Mouse (Mus musculus): ENCODE measurements around the gene Kif13a.
A peak's percentile ranks its signal among the peaks of the same experiment; 100 is the strongest.

Kif13a gene

DNA sequence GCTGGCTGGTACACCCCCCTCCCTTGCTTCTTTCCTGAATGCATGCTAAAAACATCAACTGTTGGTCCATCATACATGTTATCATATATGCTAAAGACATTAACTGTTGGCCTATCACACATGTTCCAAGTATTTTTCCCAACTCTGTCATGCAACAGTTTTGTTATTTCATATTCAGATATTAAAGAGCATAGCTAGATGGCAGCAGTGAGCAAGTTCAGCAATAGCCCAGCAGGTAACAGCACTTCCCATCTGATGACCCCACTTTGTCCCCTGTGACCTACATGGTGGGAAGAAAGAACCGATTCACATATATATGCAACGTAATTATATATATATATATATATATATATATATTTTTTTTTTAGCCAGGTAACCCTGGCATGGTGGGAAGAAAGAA is 91.1 kb downstream of the Kif13a start:
- DNase-seq (ENCODE audit: low spot score in 2 of 2) = peak in 1 of 2 experiments; percentile 36

DNA sequence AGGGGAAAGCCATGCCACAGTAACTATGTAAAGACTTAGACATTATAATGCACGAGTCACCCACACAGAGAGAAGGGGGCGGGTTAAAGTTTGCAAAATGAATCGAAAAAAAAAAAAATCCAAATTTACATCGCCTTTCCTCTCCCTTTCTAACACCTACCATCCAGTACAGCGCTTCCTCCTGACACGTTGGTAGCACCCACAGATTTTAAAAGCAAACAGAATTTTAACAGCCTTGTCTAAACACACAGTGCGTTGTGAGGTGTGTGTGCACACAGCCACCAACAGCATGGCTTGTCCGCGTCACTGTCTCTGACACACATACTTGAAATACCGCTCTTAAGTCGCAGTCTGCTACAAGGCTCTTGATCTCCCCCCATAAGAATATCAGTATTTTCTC is 94.3 kb downstream of the Kif13a start:
- DNase-seq (ENCODE audit: low spot score in 2 of 2) = no peak

DNA sequence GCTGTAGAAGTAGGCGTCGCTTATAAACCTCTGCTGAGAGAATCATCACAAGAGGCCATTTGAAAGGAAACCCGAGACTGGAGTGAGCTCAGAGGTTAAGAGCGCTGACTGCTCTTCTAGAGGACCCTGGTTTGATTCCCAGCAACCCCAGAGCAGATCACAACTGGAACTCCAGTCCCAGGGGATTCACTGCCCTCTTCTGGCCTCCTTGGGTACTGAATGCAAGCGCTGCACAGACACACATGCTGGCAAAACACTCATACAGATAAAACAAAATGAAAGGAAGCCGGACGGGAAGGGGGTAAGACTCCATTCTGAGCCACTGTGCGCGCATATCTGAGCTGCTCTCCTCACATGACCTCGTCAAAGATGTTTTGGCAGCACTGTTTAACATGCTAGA is 94.9 kb downstream of the Kif13a start:
- DNase-seq (ENCODE audit: low spot score in 2 of 2) = no peak

DNA sequence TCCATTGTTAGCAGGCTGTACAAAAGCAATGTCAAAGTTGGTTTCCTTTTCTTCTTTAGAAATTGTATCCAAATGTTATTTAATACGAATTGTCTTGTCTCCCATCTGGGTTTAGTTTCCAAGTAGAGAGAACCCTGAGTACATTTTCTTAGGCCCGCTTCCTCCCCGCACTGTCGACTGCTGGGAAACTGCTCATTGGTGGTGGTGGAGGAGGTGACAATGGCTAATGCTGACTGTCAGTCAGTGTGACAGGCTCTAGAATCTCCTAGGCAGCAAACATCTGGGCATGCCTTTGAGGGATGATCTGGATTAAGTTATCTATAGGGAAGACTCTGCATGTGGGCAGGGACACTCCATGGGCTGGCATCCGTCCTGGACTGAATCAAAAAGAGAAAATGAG is 96.1 kb downstream of the Kif13a start:
- no peak for DNase-seq (ENCODE audit: low spot score in 2 of 2)

DNA sequence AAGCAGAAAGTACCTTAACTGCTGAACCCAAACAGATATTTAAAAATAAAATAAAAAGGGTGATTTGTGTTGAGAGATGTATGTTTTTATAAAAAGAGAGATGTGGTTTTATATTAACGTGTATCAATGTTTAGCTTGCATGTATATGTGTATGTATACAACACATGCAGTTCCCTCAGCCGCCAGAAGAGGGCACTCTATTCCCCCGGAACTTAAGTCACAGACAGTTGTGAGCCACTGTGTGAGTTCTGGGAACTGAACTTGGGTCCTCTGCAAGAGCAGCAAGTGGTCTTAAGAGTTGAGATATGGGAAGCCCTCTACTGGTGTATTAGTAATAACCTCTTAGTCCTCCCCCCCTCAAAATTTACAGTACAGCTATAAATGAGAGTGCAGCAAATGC is 96.7 kb downstream of the Kif13a start:
- DNase-seq (ENCODE audit: low spot score in 2 of 2) = no peak

DNA sequence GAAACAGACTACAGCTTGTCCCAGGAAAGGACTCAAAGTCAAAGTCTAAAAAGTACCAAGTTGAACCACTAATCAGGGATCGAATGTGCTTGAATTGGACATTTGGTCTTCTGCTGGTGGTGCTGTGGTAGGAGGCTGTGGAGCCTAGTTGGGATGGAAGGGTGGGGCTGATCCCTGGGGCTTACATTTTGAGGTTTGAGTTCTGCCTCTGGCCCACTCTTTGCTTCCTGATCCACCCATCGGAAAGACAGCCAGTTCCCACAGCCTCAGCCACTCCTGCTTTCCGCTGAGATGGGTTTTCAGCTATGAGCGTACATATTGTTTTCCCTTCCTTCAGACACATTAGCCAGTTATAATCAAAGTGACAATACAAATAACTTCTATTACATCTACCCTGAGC is 106.4 kb downstream of the Kif13a start:
- DNase-seq (ENCODE audit: low spot score in 2 of 2) = no peak

DNA sequence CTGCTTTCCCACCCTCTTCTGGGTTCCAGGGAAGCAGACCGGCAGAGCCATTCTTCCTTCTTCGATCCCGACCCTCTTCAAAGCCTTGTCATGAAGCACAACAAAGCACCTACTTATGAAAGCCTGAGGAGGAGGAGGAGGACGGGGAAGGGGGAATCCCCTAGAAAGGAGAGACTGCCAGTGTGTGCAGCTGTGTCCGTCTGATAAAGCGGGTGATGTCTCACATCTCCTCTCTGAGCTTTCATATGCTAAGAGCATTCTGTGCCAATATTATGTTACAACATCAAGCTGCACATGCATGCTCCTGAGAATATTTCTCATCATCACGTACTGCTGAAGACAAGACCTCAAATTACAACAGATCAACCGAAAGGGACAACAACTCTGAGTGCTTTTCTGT is 107.5 kb downstream of the Kif13a start:
- no peak for DNase-seq (ENCODE audit: low spot score in 2 of 2)

DNA sequence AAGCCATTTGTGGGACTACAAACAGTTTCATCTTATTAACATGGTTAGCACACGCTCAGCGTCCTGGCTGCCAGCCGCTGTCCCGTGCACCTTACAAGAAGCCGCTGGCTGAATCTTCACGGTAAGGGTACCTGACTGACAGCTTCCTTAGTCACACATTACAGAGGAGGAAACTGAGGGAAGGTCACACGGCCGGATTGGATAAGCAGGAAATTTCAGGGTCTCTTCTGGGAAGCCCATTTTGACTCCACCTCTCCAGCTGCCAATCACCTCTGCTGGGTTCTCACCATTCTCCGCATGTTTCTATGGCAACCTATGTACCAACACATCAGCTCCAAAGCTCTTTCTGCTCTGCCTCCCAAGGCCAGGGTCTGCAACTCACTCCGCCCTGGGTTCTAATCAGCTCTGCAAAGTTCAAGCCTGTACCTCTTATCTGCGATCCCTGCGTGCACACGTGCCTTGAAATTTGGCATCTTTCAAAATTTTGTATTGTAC is 109.9 kb downstream of the Kif13a start:
- DNase-seq (ENCODE audit: low spot score in 2 of 2) = no peak

DNA sequence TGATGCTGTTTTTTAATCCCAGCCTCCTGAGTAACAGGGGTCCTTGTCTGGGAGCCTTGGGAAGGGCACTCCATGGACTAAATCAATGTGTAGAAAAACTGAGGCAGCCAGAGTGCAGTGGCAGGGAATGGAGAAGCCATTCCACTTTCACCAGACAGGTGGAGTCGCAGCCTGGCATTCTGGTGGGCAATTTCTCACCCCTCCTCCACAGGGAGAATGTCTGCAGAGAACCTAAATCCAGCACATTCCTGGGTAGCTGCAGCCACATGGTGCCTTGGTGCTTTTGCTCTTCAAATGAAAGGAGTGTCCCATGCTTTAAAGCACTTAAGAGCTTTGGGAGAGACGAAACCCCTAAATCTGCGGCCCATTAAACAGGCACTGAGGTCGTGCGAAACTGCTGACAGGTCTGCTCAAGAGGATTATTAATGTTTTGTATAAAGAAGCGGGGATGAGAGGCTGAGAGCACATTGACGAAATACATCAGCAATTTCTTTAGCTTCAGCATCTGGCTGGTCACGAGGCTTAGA is 110.4 kb downstream of the Kif13a start:
- no peak for DNase-seq (ENCODE audit: low spot score in 2 of 2)

DNA sequence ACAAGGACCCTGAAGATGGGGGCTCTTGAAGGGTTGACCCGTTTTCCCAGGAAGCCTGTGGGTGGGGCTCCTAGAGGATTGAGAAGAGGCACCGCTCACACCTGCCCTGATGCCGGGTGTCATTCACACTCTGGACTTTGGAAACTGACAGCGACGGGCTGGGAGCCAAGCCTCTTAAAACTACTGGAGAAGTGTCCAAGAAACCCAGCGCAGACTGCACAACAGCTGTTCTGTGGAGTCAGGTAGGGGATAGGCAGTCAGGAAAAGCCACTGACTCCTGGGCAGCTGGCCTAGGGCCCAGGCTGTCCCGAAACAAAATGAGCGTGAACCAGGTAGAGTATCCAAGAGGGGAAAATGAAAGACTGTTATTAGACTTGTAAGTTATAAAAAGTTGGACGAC is 111.3 kb downstream of the Kif13a start:
- no peak for DNase-seq (ENCODE audit: low spot score in 2 of 2)

DNA sequence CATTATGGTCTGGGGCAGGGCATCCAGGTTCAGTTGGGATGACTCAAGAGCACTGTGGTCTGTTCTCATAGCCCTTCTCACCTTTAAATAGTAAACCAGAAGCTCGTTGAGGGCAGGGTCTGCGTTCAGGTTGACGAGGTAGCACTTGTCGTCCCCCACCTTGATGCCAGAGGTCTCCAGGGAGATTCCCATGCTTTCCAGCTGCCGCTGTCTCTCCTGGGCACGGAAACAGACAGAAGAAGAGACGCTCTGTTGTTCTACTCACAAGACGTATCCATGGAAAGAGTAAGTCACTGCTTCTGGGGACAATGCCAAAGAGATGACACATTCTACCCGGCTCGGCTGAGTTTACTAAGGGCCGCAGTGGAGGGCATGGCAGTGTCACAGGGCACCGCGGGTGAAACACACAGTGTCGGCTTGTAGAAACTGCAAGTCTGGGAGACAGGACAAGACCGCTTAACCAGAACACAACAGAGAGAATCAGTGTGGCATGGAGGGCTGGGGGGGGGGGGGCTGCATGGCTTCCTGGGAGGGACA is 117.0 kb downstream of the Kif13a start:
- no peak for DNase-seq (ENCODE audit: low spot score in 2 of 2)

DNA sequence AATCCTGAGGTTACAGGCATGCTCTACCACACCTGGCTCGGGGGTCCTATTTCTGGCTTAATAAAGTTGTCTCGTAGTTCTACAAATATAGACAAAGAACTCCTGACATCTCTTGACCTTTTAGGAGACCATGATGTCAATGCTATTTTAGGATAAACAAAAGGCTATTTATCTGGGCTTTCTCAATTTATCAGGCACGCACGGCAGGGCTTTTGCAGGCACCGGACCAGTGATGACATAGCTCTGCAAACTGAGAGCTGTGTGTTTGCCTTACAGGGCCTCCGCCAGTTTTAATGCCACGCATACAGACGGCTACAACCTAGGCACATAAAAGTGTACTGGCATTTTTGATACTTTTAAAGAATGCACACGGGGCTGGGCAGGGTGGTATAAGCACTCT is 118.0 kb downstream of the Kif13a start:
- no peak for DNase-seq (ENCODE audit: low spot score in 2 of 2)

DNA sequence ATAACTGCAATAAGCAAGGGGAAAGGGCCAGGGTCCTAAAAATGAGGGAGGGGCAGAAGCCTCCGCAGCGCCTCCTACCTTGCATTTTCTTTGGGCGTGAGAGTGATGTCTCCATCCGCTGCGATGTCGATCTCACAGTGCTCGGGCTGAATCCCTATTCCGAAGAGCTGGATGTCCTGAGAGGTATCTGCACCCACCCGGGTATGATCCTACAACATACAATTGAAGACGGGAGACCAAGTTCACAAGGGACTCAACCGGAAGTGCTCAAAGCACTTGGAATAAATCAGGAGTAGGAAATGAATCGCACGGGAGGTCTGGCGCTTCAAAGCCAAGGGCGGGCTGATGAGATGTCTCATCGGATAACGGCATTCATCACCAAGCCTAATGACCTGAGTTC is 119.1 kb downstream of the Kif13a start:
- DNase-seq (ENCODE audit: low spot score in 2 of 2) = no peak

DNA sequence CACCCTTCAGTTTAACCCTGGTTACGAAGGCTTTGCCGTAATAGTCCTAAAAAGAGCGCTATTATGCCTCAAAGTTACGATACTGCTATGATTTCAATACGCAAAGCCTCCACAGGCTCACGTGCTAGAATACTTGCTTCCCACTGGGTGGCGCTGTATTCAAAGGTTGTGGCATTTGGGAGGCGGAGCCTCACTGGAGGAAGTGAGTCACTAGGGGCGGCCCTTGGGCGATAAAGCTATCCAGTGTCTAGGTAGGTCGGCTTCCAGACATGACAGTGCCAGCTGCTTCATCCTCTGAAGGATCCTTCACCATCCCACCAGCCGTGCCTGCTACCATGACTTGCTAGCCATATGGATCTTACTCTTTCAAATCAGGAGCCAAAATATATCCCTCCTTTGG is 119.6 kb downstream of the Kif13a start:
- DNase-seq (ENCODE audit: low spot score in 2 of 2) = peak in 1 of 2 experiments; percentile 9

DNA sequence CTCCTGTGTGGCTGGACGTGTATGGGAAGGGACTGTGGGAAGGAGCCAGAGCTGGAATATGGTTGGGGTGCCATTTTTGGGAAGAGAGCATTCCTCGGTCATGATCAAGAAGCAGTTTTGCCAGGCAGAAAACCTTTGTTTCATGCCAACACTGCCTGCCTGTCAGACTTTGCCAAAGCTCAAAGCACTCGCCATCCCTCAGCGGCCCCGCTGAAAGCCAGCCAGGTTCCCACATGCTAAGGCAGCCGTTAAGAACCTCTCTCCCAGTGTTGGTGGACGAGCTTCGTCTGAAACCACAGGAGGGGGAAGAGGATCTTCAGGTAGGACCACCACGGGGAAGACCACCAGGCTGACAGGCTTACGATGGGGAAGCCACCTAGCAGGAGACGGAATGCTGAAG is 121.8 kb downstream of the Kif13a start:
- DNase-seq (ENCODE audit: low spot score in 2 of 2) = no peak

DNA sequence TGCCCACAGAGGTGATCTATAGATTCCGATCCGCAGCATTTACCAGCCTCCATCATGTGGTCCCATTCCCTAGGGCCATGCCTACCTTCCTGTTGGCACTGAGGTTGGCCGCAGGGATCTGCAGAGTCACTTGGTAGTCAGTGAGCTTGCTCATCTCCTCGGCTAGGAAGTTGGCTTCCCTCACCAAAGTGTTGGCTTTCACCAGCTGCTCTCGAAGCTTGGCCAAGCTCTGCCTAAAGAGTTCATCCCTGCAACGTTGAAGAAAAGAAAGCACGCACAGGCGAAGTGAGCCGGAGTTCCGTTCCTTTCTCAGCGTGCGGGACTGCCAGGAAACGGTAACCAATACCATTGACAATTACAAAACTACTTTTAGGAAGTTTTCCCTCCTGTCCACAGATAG is 128.5 kb downstream of the Kif13a start:
- DNase-seq (ENCODE audit: low spot score in 2 of 2) = no peak

DNA sequence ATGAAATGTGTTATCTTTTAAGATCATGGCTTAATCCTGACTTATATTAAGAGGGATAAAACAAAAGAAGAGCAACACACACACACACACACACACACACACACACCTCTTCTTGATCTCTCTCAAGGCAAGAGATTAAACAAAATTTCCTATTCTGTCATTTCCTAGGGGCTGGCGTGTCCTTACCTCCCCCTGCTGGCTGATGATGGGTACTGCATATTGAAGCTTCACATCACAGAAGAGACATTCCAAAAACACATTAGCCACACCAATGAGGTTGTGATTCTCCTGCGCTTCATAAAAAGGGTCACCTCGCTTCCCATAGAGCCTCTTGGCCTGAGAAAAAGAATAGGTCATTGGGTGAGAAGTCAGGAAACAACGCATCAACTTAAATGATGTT is 131.5 kb downstream of the Kif13a start:
- peak; percentile 21 to 41 for DNase-seq (ENCODE audit: low spot score in 2 of 2)

DNA sequence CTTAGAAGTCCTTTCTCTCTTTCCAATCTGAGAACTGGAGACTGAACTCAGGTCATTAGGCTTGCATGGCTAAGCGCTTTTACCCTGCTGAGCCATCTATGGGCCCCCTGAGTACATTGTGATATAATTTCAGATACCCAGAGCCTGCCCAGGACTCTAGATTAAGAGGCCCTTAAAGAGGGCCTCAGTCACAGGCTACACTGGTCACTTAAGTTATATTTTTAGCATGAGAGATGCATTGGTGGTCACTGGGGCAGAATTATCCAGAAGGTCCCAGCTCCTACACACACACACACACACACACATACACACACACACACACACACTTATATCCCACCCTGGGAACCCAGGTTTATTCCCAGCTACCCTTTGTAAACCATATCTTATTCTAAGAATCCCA is 133.3 kb downstream of the Kif13a start:
- no peak for DNase-seq (ENCODE audit: low spot score in 2 of 2)

DNA sequence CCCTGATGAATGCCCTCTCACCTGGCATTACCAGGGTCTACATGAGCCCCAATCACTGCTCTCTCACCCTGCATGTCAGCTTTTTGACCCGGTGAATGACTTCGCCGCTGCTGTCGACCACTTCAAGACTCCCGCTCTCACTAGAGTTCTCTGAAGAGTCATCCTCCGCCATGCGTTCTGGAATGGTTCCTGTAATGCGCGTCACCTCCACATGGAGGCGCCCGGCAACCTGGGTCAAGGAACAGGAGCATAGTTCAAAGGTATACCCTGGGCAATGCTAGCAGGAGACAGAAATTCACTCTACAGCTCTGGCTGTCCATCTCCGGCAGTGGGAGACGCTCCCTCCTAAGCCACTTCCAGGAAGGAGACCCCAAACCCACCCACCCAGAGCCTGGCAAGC is 135.8 kb downstream of the Kif13a start:
- no peak for DNase-seq (ENCODE audit: low spot score in 2 of 2)

DNA sequence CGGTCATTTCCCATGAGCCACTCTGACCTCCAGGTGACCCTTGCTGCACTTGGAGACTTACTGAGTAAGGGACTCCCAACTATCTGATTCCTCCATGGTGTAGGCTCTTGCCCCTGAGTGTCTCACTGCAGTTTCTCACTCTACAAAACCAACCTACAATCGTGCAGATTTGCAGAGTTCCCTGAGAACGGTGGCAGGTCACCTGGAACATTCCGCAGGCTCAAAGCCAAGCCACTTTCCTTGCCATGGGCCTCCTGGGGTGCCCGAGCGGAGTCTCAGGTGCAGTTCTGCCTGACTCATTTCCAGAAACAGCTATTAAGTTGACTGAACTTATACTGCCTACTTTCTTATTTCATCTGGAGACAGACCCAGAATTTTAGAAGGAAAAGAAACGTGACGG is 141.2 kb downstream of the Kif13a start:
- DNase-seq (ENCODE audit: low spot score in 2 of 2) = no peak

DNA sequence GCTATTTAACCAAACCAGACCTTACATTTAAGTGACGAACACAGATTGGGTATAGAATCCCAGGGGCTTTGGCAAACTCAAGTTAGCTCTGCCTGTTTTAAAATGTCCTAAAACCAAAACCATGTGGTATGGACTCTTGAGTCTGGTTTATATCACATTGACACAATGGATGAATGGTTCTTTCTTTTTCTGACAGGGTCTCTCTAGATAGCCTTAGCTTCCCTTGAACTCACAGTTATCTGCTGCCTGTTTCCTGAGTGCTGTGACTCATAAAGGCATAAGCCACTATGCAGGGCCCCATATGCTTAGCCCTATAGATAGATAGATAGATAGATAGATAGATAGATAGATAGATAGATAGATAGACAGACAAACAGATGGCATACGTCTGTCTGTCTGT is 142.8 kb downstream of the Kif13a start:
- DNase-seq (ENCODE audit: low spot score in 2 of 2) = no peak

DNA sequence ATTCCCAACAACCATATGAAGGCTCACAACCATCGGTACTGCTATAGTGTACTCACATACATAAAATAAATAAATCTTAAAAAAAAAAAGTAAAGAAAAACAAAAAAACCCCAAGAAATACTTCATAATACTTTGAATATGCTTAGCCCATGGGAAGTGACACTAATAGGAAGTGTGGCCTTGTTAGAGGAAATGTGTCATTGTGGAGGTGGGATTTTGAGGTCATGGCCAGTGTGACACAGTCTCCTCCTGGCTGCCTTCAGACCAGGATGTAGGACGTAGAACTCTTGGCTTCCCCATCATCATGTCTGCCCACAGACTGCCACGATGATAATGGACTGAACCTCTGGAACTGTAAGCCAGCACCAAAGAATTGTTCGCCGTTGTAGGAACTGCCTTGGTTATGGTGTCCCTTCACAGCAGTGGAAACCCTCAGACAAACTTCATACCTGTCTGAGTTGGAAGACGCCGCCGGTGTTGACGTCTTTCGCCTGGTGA is 143.6 kb downstream of the Kif13a start:
- no peak for DNase-seq (ENCODE audit: low spot score in 2 of 2)

DNA sequence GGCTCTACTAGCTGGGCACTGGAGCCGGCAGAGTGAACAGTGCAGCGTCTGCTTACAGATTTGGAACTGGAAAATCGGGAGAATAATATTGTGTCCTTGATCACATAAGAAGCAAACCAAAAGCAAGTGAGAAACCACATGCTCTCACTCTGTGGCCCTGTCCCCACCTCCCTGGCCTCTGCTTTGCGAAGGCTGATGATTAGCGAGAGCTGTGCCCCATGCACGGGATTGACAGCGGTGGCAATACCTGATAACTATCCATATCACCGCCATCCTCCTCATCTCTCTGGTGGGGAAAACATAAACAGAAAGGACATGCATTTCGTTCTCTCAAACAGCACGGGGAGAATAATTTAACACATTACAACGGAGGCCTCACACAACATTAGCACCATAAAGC is 149.3 kb downstream of the Kif13a start:
- DNase-seq (ENCODE audit: low spot score in 2 of 2) = no peak

DNA sequence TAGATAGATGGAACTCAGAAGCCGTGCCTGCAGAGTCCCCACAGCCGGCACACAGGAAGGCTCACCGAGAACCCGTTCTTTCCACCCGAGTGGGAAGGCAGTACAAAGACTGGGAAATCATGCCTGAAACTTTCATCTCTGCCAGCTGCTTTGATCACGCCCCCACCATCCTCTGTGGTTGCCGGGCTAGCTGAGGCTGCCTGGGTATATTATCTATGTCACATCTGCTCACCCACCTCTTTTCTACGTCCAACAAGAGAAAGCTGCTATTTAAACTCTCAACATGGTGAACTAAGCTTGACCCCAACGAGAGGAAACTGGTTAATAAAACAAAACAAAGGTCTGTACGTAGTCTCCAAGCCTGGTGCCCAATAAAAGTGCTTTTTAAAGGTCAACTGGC is 149.8 kb downstream of the Kif13a start:
- peak; percentile 21 to 40 for DNase-seq (ENCODE audit: low spot score in 2 of 2)
